Mouse (Mus musculus): ENCODE data around the gene Epb41l4b. TPM values are rescaled to one million over a fixed set of nuclear protein-coding genes. Genes with fewer than 3 reads are reported as not detected.

Epb41l4b gene
- polyA plus RNA-seq, 1 experiment, result 3.5 TPM

DNA sequence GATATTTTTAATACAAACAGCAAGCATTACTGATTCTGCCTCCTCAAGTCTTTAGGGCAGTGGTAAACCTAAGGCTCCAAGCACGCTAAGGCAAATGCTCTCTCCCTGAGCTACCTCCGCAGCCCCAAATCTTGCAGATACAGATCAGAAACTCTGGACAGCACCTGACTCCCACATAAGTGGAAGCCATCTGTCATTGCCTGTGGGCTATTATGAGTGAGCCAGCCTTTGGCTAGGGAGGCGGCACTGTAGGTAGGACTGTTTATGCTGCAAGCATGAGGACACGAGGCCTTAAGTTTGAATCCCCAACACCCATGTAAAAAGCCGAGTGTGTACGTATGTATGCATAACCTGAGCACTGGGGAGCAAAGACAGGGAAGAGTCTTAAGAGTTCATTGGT is 179.6 kb downstream of the Epb41l4b start:
- WGBS, result 89% methylated on average over 6 of the region's 6 CpGs
- no peak overlapping the region for H3K4me3 ChIP-seq (replicated peaks; ENCODE audit: control insufficient read depth, low read depth, low read length)
- H3K27ac ChIP-seq (ENCODE audit: control insufficient read depth, insufficient read depth, low read depth, low read length, poor library complexity), result no peak overlapping the region
- no peaks in the 10 kb centered on the region for H3K4me1 ChIP-seq (ENCODE audit: control insufficient read depth, insufficient read depth, low read length)
- TF ChIP-seq POLR2A (IDR thresholded peaks at IDR 0.05; ENCODE audit: borderline replicate concordance, control insufficient read depth, low read depth, low read length) (no peak), CTCF (IDR thresholded peaks at IDR 0.05; ENCODE audit: control insufficient read depth, insufficient read depth, low read length) (no peak)

DNA sequence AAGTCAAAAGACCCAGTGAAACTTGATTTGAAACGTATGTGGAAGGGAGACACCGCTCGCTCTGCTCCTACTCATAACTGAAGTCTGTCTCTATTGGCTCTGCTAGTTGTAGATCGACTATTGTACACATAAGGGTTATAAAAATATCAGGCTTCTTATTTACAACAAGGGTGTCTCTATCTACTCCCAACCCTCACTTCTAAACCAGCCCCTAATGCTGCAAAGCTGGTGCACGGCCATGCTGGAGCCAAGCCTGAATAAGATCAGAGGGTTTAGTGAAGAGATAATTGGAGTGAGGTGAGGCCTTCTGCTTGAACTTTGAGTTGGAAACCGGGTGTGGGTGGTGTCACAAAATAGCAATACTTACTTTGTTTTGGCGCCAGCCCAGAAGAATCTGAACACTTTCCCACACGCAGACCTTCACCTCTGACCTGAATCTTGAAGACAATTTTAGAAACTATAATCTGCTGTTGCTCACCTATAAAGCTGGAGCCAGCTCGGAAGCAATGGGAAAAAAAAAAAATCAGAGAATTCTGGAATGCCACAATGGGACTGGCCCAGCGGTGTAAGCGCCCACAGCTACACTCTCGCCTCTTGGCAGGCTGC is 181.8 kb downstream of the Epb41l4b start:
- H3K4me3 ChIP-seq (replicated peaks; ENCODE audit: control insufficient read depth, low read depth, low read length), result no peak overlapping the region
- 82% methylated on average over 12 of the region's 12 CpGs for WGBS
- H3K4me1 ChIP-seq (ENCODE audit: control insufficient read depth, insufficient read depth, low read length), result peaks cover 1% of the 10 kb centered on the region; the same call in 1 of the 2 replicates
- H3K27ac ChIP-seq (ENCODE audit: control insufficient read depth, insufficient read depth, low read depth, low read length, poor library complexity), result no peak overlapping the region
- no peak for TF ChIP-seq POLR2A (IDR thresholded peaks at IDR 0.05; ENCODE audit: borderline replicate concordance, control insufficient read depth, low read depth, low read length)
- TF ChIP-seq CTCF (IDR thresholded peaks at IDR 0.05; ENCODE audit: control insufficient read depth, insufficient read depth, low read length), result no peak

DNA sequence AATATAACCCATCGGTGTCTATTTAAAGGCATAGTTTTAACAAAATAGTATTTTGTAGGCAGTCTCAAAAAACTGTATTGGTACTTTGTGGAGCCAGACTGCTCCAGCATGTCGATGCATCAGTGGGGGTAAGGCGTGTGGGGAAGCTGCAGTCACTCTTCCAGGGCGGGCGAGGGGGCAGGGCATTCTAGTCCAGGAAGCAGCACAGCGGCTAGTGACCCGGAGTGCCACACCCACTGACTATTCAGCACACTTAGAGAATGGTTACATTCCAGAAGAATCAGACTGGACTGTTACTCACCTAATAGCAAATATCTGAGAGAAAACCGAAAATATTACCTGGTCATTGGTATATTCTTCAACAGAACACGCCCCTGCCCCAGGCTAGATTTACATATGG is 185.7 kb downstream of the Epb41l4b start:
- Histone ChIP-seq H3K27ac (ENCODE audit: control insufficient read depth, insufficient read depth, low read depth, low read length, poor library complexity) (no peak overlapping the region), H3K4me3 (replicated peaks; ENCODE audit: control insufficient read depth, low read depth, low read length) (no peak overlapping the region), H3K4me1 (ENCODE audit: control insufficient read depth, insufficient read depth, low read length) (peaks cover 1% of the 10 kb centered on the region; the same call in 1 of the 2 replicates)
- WGBS, result 33% methylated on average over 9 of the region's 9 CpGs
- TF ChIP-seq POLR2A (IDR thresholded peaks at IDR 0.05; ENCODE audit: borderline replicate concordance, control insufficient read depth, low read depth, low read length), result no peak
- no peak for TF ChIP-seq CTCF (IDR thresholded peaks at IDR 0.05; ENCODE audit: control insufficient read depth, insufficient read depth, low read length)

DNA sequence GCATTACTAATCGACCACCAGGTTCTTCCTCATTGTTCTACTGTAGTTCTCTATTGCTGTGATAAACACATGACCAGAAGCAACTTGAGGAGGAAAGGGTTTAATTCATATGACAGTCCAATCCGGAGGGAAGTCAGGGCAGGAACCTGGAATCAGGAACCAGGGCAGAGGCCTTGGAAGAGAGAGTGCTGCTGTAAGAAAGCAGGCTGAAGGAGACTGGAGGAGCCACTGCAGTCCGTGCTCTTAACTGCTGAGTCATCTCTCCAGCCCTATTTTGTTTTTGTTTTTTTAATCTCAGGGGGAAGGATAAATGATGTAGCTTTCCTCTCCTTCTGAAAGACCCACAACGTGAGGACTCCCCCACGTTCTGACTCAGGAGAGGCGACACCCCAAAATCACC is 190.0 kb downstream of the Epb41l4b start:
- no peak for TF ChIP-seq POLR2A (IDR thresholded peaks at IDR 0.05; ENCODE audit: borderline replicate concordance, control insufficient read depth, low read depth, low read length)
- Histone ChIP-seq H3K4me1 (ENCODE audit: control insufficient read depth, insufficient read depth, low read length) (peaks cover 4% of the 10 kb centered on the region), H3K4me3 (replicated peaks; ENCODE audit: control insufficient read depth, low read depth, low read length) (no peak overlapping the region), H3K27ac (ENCODE audit: control insufficient read depth, insufficient read depth, low read depth, low read length, poor library complexity) (no peak overlapping the region)
- 72% methylated on average over 6 of the region's 6 CpGs for WGBS

DNA sequence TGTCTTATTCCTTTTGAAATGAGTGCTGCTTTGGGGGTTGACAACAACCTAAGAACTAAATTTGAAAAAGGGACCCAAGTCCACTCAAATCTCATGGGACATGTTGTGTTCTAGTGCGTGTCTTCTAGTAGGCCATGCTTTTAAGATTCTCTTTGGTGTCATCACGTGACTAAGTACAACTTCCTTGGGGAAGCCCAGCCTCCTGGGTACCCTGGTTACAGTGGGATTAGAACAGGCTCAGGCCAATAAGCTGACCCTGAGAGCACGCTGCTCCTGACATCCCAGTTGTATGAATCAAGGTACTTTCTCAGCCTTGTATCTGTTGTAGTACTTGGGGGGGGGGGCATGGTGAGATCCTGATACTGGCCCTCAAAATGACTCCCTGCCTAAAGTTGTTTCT is 191.5 kb downstream of the Epb41l4b start:
- 72% methylated on average over 3 of the region's 3 CpGs for WGBS
- Histone ChIP-seq H3K27ac (ENCODE audit: control insufficient read depth, insufficient read depth, low read depth, low read length, poor library complexity) (no peak overlapping the region), H3K4me1 (ENCODE audit: control insufficient read depth, insufficient read depth, low read length) (peaks cover 4% of the 10 kb centered on the region), H3K4me3 (replicated peaks; ENCODE audit: control insufficient read depth, low read depth, low read length) (no peak overlapping the region)
- TF ChIP-seq POLR2A (IDR thresholded peaks at IDR 0.05; ENCODE audit: borderline replicate concordance, control insufficient read depth, low read depth, low read length) (no peak), CTCF (IDR thresholded peaks at IDR 0.05; ENCODE audit: control insufficient read depth, insufficient read depth, low read length) (no peak)

DNA sequence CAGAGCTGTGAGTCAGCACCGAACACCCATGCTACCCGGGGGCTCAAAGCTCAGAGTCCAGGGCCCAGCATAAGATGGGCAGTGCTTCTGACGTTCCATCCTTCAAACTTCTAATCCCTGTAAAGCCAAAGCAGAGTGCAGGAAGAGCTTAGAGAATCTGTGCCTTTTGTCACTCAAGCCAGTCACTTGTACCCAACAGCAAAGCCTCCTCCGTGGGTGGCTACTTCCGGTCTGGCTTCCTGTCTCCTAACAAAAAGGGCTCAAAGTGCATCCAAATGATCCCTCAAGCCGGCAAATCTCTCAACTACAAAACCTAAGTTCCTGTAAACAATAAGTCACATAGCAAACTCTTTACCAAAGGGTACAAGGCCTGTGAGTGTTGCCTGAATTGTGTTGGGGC is 193.7 kb downstream of the Epb41l4b start:
- TF ChIP-seq POLR2A (IDR thresholded peaks at IDR 0.05; ENCODE audit: borderline replicate concordance, control insufficient read depth, low read depth, low read length) (no peak), CTCF (IDR thresholded peaks at IDR 0.05; ENCODE audit: control insufficient read depth, insufficient read depth, low read length) (no peak)
- 35% methylated on average over 6 of the region's 6 CpGs for WGBS
- Histone ChIP-seq H3K4me1 (ENCODE audit: control insufficient read depth, insufficient read depth, low read length) (peaks cover 4% of the 10 kb centered on the region), H3K27ac (ENCODE audit: control insufficient read depth, insufficient read depth, low read depth, low read length, poor library complexity) (no peak overlapping the region), H3K4me3 (replicated peaks; ENCODE audit: control insufficient read depth, low read depth, low read length) (no peak overlapping the region)

DNA sequence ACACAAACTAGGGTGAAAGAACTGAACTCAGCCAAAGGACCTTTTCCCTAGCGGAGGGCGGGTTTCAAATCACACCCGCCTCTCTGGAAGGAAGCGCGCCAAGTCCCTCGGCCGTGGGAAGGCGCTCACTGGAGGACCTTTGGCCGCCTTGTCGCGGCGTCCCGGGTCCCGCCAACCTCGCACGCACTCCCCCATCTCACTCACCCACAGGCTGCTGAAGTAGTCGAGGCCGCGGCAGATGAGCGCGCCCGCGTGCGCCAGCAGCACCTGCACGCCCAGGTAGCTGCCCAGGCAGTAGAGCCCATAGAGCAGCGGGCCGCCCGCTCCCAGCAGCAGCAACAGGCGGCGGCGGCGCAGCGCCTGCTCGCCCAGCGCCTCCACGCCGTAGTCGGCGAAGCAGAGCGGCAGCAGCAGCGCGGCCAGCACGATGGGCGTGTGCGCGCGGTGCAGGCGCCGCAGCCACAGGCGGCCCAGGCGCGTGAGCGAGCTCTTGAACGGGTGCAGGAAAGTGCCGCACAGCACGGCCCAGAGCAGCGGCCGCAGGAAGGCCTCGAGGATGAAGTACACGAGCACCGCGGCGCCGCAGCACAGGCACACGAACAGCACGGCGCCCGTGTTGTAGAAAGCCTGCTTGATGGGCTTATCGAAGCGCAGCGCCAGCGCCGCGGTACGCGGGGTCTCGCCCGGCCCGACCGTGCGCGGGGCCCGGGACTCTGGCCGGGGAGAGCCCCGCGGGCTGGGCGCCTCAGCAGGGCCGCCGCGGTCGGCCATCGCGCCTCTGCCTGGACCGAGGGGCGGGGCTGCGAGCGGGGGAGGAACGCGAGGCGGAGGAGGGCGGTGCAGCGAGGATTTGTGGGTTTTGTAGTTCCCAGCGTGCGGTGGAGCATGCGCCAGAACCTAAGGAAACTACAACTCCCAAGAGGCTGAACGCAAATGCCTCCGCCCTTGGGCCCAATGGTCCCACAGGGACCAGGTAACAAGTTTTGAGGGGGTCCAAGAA is 196.3 kb downstream of the Epb41l4b start, which contains the start of gene Tmem245:
Gene Tmem245, minus strand, starts transcription at position 797 of the 1,000 bp plus-strand sequence.
- TF ChIP-seq CTCF (IDR thresholded peaks at IDR 0.05; ENCODE audit: control insufficient read depth, insufficient read depth, low read length) (no peak), POLR2A (IDR thresholded peaks at IDR 0.05; ENCODE audit: borderline replicate concordance, control insufficient read depth, low read depth, low read length) (peak; percentile 52; the same call in 1 of the 2 replicates)
- Histone ChIP-seq H3K27ac (ENCODE audit: control insufficient read depth, insufficient read depth, low read depth, low read length, poor library complexity) (peak within 1 kb of the TSS; percentile 79), H3K4me1 (ENCODE audit: control insufficient read depth, insufficient read depth, low read length) (peaks cover 4% of the 10 kb centered on the region), H3K4me3 (replicated peaks; ENCODE audit: control insufficient read depth, low read depth, low read length) (peak within 1 kb of the TSS; percentile 79)
- under 1% methylated on average over 107 of the region's 107 CpGs for WGBS

DNA sequence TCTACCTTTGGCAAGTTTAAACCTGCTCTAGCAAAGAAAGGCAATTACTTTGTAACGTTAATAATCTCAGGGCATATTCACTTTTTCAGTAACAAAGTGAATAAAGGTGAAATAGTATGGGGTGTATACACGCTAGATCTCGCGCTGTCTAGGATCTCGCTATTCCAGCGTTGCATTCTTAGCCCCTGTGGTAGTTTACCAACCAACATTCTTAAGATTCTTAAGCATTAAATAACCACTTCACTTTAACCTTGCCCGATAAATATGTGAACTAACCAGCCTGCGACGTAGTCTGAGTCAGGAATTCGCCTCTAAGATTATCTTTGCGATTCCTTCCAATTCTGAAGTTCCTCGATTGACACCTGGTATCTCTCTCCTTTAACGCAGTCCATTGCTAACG is 197.1 kb downstream of the Epb41l4b start:
- peak overlapping the region; percentile 79 for H3K4me3 ChIP-seq (replicated peaks; ENCODE audit: control insufficient read depth, low read depth, low read length)
- TF ChIP-seq POLR2A (IDR thresholded peaks at IDR 0.05; ENCODE audit: borderline replicate concordance, control insufficient read depth, low read depth, low read length) (no peak), CTCF (IDR thresholded peaks at IDR 0.05; ENCODE audit: control insufficient read depth, insufficient read depth, low read length) (no peak)
- H3K4me1 ChIP-seq (ENCODE audit: control insufficient read depth, insufficient read depth, low read length), result peaks cover 4% of the 10 kb centered on the region
- 4% methylated on average over 14 of the region's 14 CpGs for WGBS
- H3K27ac ChIP-seq (ENCODE audit: control insufficient read depth, insufficient read depth, low read depth, low read length, poor library complexity), result no peak overlapping the region

Measured in bone marrow, adult 2 months (tissue).